Mouse (Mus musculus) forebrain, embryonic 14.5 days (tissue): ENCODE results near the gene Eef1g. TPM values are rescaled to one million over a fixed set of nuclear protein-coding genes. Genes with fewer than 3 reads are reported as not detected.
A peak's percentile ranks its signal among the peaks of the same experiment; 100 is the strongest.

Source experiments
- ATAC-seq: fragments of 200-750 bp; cut with Nextera tagmentation; 2 replicates; pipeline ENCODE4 v1.8.0; 2017; ENCODE audit warnings: mild to moderate bottlenecking, moderate library complexity
- DNase-seq: peaks from one replicate; pipeline ENCODE4 v3.0.0-alpha.2; 2015; ENCODE audit warnings: low spot score
- H3K27ac ChIP-seq: fragments of 300-500 bp; sonication (generic); 2 replicates; pipeline ENCODE4 v1.5.1; 2014; ENCODE audit warnings: low read depth, mild to moderate bottlenecking, control low read depth, low read length, moderate library complexity
- H3K27me3 ChIP-seq: fragments of 300-500 bp; sonication (generic); replicated peaks from 2 replicates; pipeline ENCODE4 v1.6.1; 2014; ENCODE audit warnings: low read length, control low read depth, mixed read lengths; ENCODE audit not compliant: control insufficient read depth, insufficient read depth
- H3K36me3 ChIP-seq: fragments of 300-500 bp; sonication (generic); 2 replicates; pipeline ENCODE4 v1.6.1; 2014; ENCODE audit warnings: low read length, control low read depth; ENCODE audit not compliant: control insufficient read depth, insufficient read depth
- H3K4me1 ChIP-seq: fragments of 300-500 bp; sonication (generic); 2 replicates; pipeline ENCODE4 v1.6.1; 2014; ENCODE audit warnings: antibody characterized with exemption, low read length, control low read depth; ENCODE audit not compliant: control insufficient read depth, insufficient read depth
- H3K4me2 ChIP-seq: fragments of 300-500 bp; sonication (generic); 2 replicates; pipeline ENCODE4 v1.6.1; 2014; ENCODE audit warnings: mild to moderate bottlenecking, control low read depth, low read length
- H3K4me3 ChIP-seq: fragments of 300-500 bp; sonication (generic); 2 replicates; pipeline ENCODE4 v1.5.1; 2014; ENCODE audit warnings: low read depth, low read length, control low read depth
- H3K9ac ChIP-seq: fragments of 300-500 bp; sonication (generic); 2 replicates; pipeline ENCODE4 v1.6.1; 2014; ENCODE audit warnings: mild to moderate bottlenecking, low read length, control low read depth, moderate library complexity
- H3K9me3 ChIP-seq: fragments of 300-500 bp; sonication (generic); replicated peaks from 2 replicates; pipeline ENCODE4 v1.6.1; 2016; ENCODE audit warnings: low read length, control low read depth, mixed read lengths; ENCODE audit not compliant: control insufficient read depth
- WGBS: fragments of 180-500 bp; shearing (Covaris S2); extraction: QIAGEN DNeasy Blood & Tissue Kit; methylation state at CpG from one replicate; pipeline ENCODE4 v1.1.7; 2014; 5-methylcytosine and 5-hydroxymethylcytosine counted together
- polyA plus RNA-seq: library from polyadenylated mRNA; unstranded; fragments of >200 nt; fragmentation: Nextera tagmentation; extraction: Ambion mirVana; gene quantifications from 2 replicates; pipeline ENCODE4 v1.2.1, GENCODE M21; 2014

Gene Eef1g
- polyA plus RNA-seq, result 356 and 360 TPM in 2 replicates

GRCm38 (mm10) chr19:8966590-8967372 is at the start of gene Eef1g:
Gene Eef1g, plus strand, starts transcription at chr19:8967041.
- H3K27ac ChIP-seq, result peak within 1 kb of the TSS; percentile 83
- ATAC-seq (peak; percentile 99), DNase-seq (peak; percentile 100)
- H3K9me3 ChIP-seq, result no peaks in the 10 kb centered on the region
- WGBS, result under 1% methylated on average over 52 of the region's 52 CpGs
- no peaks in the 10 kb centered on the region for H3K27me3 ChIP-seq
- H3K36me3 ChIP-seq, result peaks cover 74% of the 10 kb centered on the region
- H3K4me3 ChIP-seq, result peak within 1 kb of the TSS; percentile 80
- peak within 1 kb of the TSS; percentile 85 for H3K4me2 ChIP-seq
- peaks cover 10% of the 10 kb centered on the region for H3K4me1 ChIP-seq
- H3K9ac ChIP-seq, result peak within 1 kb of the TSS; percentile 92

- DNase-seq (no peak), ATAC-seq (no peak)
- H3K36me3 ChIP-seq, result peaks cover 42% of the 10 kb centered on the region
- no peaks in the 10 kb centered on the region for H3K9me3 ChIP-seq
- no peak overlapping the region for H3K9ac ChIP-seq
- 94% methylated on average over 3 of the region's 3 CpGs for WGBS
- H3K27me3 ChIP-seq, result no peaks in the 10 kb centered on the region
- H3K27ac ChIP-seq, result no peak overlapping the region
- H3K4me1 ChIP-seq, result peaks cover 9% of the 10 kb centered on the region; the same call in 1 of the 2 replicates
- no peak overlapping the region for H3K4me2 ChIP-seq
- H3K4me3 ChIP-seq, result no peak overlapping the region
Observed at GRCm38 (mm10) chr19:8919000-8919399, 47.8 kb upstream of the Eef1g start.

DNA sequence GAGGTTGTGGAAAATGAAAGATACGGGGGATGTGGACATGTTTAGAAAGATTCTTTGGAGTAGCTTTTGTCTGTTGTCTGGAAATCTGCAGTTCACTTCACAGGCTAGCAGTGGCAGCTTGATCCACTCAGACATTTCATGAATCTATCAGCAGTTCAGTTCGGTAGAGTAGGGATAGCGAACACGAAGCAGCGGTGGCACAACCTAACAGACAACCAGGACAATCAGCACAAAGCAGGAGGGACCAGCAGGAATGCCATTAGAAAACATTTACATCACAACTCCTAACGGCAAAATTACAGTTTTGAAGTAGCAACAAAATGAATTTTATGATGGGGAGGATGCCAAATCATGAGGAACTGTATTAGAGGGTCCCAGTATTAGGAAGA is 47.2 kb upstream of the Eef1g start:
- DNase-seq, result no peak
- peak overlapping the region; percentile 88; the same call in 1 of the 2 replicates for H3K9ac ChIP-seq
- WGBS, result 76% methylated on average over 6 of the region's 6 CpGs
- H3K27me3 ChIP-seq, result no peaks in the 10 kb centered on the region
- H3K36me3 ChIP-seq, result peaks cover 35% of the 10 kb centered on the region
- no peak for ATAC-seq
- peak overlapping the region; percentile 84 for H3K4me3 ChIP-seq
- no peaks in the 10 kb centered on the region for H3K9me3 ChIP-seq
- H3K4me1 ChIP-seq, result peaks cover 9% of the 10 kb centered on the region; the same call in 1 of the 2 replicates
- peak overlapping the region; percentile 69 for H3K4me2 ChIP-seq
- 0 out of 2 replicates have a peak overlapping the region, but pooled peaks have one; percentile 77 for H3K27ac ChIP-seq

- peak within 1 kb of the TSS; percentile 77 for H3K27ac ChIP-seq
- H3K9me3 ChIP-seq, result no peaks in the 10 kb centered on the region
- ATAC-seq (peak; percentile 98), DNase-seq (peak; percentile 93)
- H3K4me1 ChIP-seq, result peaks cover 9% of the 10 kb centered on the region; the same call in 1 of the 2 replicates
- peak within 1 kb of the TSS; percentile 88 for H3K9ac ChIP-seq
- peak within 1 kb of the TSS; percentile 69 for H3K4me2 ChIP-seq
- H3K27me3 ChIP-seq, result no peaks in the 10 kb centered on the region
- H3K36me3 ChIP-seq, result peaks cover 31% of the 10 kb centered on the region
- peak within 1 kb of the TSS; percentile 84 for H3K4me3 ChIP-seq
- 2% methylated on average over 46 of the region's 50 CpGs for WGBS
Observed at GRCm38 (mm10) chr19:8920073-8920736, 46.6 kb upstream of the Eef1g start, which contains the start of gene B3gat3. Gene B3gat3, plus strand, starts transcription at chr19:8920374.

DNA sequence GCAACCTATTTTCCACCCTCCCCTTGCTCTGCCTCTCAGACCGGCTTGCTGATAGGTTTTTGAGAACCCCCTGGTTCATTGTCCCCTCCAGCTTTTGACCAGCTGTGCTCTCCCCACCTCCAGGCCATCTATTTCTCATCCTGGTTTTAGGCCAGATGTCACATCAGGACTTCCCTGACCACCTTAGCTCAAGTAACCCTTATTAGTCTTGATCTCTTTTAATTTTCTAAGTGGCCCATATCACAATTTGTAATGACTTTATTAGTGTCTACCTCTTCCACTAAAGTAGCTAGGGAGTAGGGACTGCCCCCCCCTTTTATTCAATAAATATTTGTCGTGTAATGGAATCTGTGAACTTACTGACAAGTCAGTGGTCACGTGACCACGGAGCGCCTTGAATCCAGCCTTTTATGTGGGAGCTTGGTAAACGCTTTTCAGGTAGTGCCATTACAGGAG is 46.0 kb upstream of the Eef1g start:
- H3K36me3 ChIP-seq, result peaks cover 31% of the 10 kb centered on the region
- H3K27ac ChIP-seq, result peak overlapping the region; percentile 77
- no peaks in the 10 kb centered on the region for H3K9me3 ChIP-seq
- H3K4me3 ChIP-seq, result peak overlapping the region; percentile 84
- H3K27me3 ChIP-seq, result no peaks in the 10 kb centered on the region
- DNase-seq, result peak; percentile 66
- H3K9ac ChIP-seq, result peak overlapping the region; percentile 88
- ATAC-seq, result no peak; the same call in 1 of the 2 replicates
- H3K4me2 ChIP-seq, result peak overlapping the region; percentile 69
- 1% methylated on average over 6 of the region's 6 CpGs for WGBS
- peaks cover 9% of the 10 kb centered on the region; the same call in 1 of the 2 replicates for H3K4me1 ChIP-seq

GRCm38 (mm10) chr19:8921741-8922140 is 45.1 kb upstream of the Eef1g start:
- H3K9me3 ChIP-seq, result no peaks in the 10 kb centered on the region
- peaks cover 31% of the 10 kb centered on the region for H3K36me3 ChIP-seq
- no peak for ATAC-seq
- H3K4me3 ChIP-seq, result no peak overlapping the region
- no peaks in the 10 kb centered on the region for H3K27me3 ChIP-seq
- peak overlapping the region; percentile 69; the same call in 1 of the 2 replicates for H3K4me2 ChIP-seq
- peaks cover 9% of the 10 kb centered on the region; the same call in 1 of the 2 replicates for H3K4me1 ChIP-seq
- no peak overlapping the region for H3K27ac ChIP-seq
- H3K9ac ChIP-seq, result no peak overlapping the region; the same call in 1 of the 2 replicates
- 81% methylated on average over 9 of the region's 9 CpGs for WGBS
- no peak for DNase-seq

DNA sequence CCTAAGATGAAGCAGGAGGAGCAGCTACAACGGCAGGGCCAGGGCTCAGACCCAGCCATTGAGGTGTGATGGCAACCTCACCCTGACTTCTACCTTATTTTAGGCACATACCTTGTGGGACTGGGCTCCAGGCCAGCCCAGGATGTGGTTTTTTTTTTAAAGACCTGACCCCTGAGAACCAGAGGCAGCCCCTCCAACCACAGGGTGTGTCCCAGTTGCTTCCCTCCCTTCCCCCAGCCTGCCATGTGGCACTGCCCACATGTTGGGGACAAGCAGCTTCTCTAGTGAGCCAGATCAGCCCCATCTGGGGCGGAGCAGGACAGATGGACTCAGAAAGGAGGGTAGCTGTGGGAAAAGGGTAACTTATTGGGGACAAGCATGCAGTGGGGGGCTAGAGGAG is 40.1 kb upstream of the Eef1g start:
- peaks cover 40% of the 10 kb centered on the region for H3K36me3 ChIP-seq
- no peak overlapping the region for H3K9ac ChIP-seq
- H3K9me3 ChIP-seq, result no peaks in the 10 kb centered on the region
- H3K4me2 ChIP-seq, result no peak overlapping the region
- no peaks in the 10 kb centered on the region for H3K27me3 ChIP-seq
- DNase-seq (no peak), ATAC-seq (no peak)
- 94% methylated on average over 2 of the region's 2 CpGs for WGBS
- no peak overlapping the region for H3K27ac ChIP-seq
- peaks cover 1% of the 10 kb centered on the region; the same call in 1 of the 2 replicates for H3K4me1 ChIP-seq
- no peak overlapping the region for H3K4me3 ChIP-seq

DNA sequence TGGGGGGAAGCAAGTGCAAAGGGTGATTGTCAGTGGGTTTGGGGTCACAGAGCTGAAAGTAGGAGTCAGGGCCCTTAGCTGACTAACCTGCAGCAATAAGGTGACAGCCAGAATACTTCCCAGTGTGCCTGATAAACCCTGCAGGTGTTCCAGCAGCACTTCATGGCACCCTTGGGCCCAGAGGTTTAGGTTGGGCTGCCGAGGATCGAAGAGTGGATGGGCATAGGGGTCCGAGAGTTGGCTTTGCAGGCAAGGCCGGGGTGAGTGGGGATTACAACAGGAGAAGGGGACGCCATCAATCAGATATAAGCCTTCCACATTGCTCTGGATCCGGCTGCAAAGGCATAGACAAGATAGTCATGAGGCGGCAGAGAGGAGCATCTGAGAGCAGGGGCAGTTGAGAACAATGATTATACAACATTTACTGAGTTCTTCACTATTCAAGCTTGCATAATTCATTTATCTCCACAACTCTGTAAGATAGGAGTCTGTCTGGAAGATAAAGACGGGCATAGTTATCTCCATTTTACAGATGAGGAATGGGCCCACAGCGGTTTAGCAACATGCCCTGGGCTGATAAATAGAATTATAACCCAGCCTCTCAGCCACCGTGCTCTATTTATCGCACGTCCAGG is 38.8 kb upstream of the Eef1g start:
- no peak overlapping the region for H3K27ac ChIP-seq
- no peaks in the 10 kb centered on the region; the same call in 1 of the 2 replicates for H3K4me1 ChIP-seq
- H3K4me3 ChIP-seq, result no peak overlapping the region
- 94% methylated on average over 12 of the region's 12 CpGs for WGBS
- H3K36me3 ChIP-seq, result peaks cover 36% of the 10 kb centered on the region
- DNase-seq (no peak), ATAC-seq (no peak)
- no peaks in the 10 kb centered on the region for H3K27me3 ChIP-seq
- H3K9ac ChIP-seq, result no peak overlapping the region
- no peaks in the 10 kb centered on the region for H3K9me3 ChIP-seq
- H3K4me2 ChIP-seq, result no peak overlapping the region
